Mouse (Mus musculus): ENCODE measurements around the gene Cts8. TPM values are rescaled to one million over a fixed set of nuclear protein-coding genes. Genes with fewer than 3 reads are reported as not detected.

Cts8 gene
- not detected in 2 replicates for polyA plus RNA-seq (2012; rRNA removed)

DNA sequence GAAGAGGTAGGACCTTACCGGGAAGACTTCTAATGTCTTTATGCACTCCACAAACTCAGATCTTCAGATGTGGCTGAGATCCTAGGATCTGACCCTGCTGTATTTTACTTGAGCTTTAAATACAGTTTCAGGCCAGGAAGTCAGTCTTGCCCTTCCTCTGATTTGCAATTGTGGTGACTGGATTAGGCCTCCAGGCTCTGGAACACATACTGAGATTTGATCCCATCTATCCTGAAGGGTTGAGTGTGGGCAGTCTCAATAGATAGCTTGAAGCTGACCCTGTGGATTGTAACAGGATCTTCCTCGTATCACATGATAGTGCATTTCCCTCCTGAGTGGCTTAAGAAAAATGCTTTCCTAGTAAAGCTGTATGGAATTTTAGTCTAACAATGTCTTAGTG lies at the start of gene Cts8:
Gene Cts8 (minus strand): TSS at position 101 of the 400 bp plus-strand sequence.
- no peak within 1 kb of the TSS for H3K4me3 ChIP-seq (ENCODE audit: insufficient read depth, low read depth, low read length)
- no peak within 1 kb of the TSS for H3K27ac ChIP-seq (ENCODE audit: insufficient read depth, low read depth, low read length)
- no peak for DNase-seq
- WGBS, result 82% methylated on average over 2 of the region's 2 CpGs
- no peaks in the 10 kb centered on the region for H3K4me1 ChIP-seq (ENCODE audit: control insufficient read depth, insufficient read depth, low read length)
- TF ChIP-seq CTCF (conservative IDR thresholded peaks at IDR 0.05; ENCODE audit: insufficient read depth, insufficient read length, low read depth, low read length) (no peak), POLR2A (IDR thresholded peaks at IDR 0.05; ENCODE audit: low read depth, low read length) (no peak)
- no peaks in the 10 kb centered on the region for H3K27me3 ChIP-seq (replicated peaks; ENCODE audit: control insufficient read depth, insufficient read depth, low read length)
- H3K36me3 ChIP-seq (ENCODE audit: control insufficient read depth, insufficient read depth, low read length), result no peaks in the 10 kb centered on the region

DNA sequence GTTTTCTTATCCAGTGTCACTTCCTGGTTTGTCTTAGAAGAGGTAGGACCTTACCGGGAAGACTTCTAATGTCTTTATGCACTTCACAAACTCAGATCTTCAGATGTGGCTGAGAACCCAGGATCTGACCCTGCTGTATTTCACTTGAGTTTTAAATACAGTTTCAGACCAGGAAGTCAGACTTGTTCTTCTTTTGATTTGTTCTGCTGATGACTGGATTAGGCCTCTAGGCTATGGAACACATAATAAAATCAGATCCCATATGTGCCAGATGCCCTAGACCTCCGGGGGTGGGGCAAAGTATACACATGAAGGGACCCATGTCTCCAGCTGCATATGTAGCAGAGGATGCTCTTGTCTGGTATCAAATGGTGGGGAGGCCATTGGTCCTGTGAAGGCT lies 33.6 kb upstream of the Cts8 start, which contains the start of gene Gm49398:
Gene Gm49398 (minus strand): TSS at position 101 of the 400 bp plus-strand sequence.
- no peak for DNase-seq
- WGBS, result 82% methylated on average over 2 of the region's 2 CpGs

DNA sequence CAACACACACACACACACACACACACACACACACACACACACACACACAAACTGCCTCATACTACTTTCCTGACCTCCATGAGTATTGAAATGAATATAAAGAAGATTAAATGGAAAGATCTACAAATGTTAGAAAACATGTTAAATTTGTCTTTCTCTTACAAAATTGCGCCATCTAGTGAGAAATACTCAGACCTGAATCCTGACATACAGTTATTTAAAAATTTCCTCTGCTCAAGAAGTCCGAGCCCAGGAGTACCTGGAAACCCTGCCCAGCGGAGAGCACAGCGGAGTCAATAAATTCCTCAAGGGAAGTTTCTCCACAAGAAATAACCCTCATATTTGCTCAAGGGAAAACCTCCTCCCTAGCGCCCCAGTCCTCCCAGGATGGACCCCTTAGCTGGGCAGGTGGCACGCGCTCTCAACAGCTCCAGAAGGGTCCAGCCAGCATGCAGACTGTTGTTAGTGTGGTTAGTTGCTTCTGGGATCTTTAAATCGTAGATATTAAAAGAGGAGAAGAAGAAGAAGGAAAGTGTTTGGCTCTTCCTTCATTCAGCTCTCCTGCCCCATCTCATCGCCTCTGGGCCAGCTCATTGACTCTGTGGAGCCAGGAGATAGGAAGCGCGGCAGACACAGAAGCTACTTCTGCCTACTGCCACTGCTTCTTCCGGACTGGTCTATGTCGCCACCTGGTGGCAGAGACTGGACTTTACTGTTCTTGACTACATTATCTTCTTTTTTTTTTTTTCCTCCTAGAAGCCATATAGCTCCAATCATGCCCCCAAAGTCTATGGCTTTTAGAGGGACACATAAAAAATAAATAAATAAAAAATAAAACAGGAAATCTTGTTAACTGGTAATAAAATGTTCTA lies 13.8 kb downstream of the Cts8 start:
- Histone ChIP-seq H3K27me3 (replicated peaks; ENCODE audit: control insufficient read depth, insufficient read depth, low read length) (no peaks in the 10 kb centered on the region), H3K36me3 (ENCODE audit: control insufficient read depth, insufficient read depth, low read length) (no peaks in the 10 kb centered on the region), H3K4me1 (ENCODE audit: control insufficient read depth, insufficient read depth, low read length) (no peaks in the 10 kb centered on the region), H3K4me3 (ENCODE audit: insufficient read depth, low read depth, low read length) (no peak overlapping the region), H3K27ac (ENCODE audit: insufficient read depth, low read depth, low read length) (no peak overlapping the region)
- TF ChIP-seq CTCF (conservative IDR thresholded peaks at IDR 0.05; ENCODE audit: insufficient read depth, insufficient read length, low read depth, low read length) (peak; percentile 69), POLR2A (IDR thresholded peaks at IDR 0.05; ENCODE audit: low read depth, low read length) (no peak)
- peak; percentile 56 for DNase-seq
- 54% methylated on average over 13 of the region's 13 CpGs for WGBS

More for the DNA sequence above, 33.6 kb upstream of the Cts8 start, which contains the start of gene Gm49398:
- Histone ChIP-seq H3K4me3 (ENCODE audit: insufficient read depth, low read depth, low read length) (no peak within 1 kb of the TSS), H3K27me3 (replicated peaks; ENCODE audit: control insufficient read depth, insufficient read depth, low read length) (no peaks in the 10 kb centered on the region), H3K4me1 (ENCODE audit: control insufficient read depth, insufficient read depth, low read length) (no peaks in the 10 kb centered on the region), H3K27ac (ENCODE audit: insufficient read depth, low read depth, low read length) (no peak within 1 kb of the TSS), H3K36me3 (ENCODE audit: control insufficient read depth, insufficient read depth, low read length) (no peaks in the 10 kb centered on the region)
- no peak for TF ChIP-seq POLR2A (IDR thresholded peaks at IDR 0.05; ENCODE audit: low read depth, low read length)
- TF ChIP-seq CTCF (conservative IDR thresholded peaks at IDR 0.05; ENCODE audit: insufficient read depth, insufficient read length, low read depth, low read length), result no peak

DNA sequence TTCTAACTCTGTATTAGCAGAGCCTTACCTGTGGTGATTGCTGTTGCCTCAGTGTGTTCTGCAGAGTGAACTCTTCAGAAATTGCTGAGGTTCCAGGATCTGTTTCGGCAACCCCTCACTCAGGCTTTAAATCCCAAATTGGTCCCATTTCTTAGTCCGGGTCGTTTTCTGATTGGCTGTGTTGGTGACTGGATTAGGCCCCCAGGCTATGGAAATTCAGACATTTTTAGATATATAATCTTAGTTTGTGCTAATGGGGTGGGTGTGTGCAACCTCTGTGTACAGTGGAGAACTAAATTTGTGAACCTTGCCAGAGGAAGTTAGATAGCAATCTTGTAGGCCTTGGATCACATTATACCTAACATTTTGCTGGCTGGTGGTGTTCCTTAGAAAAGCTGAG lies 51.8 kb downstream of the Cts8 start, which contains the start of gene Cts6:
Gene Cts6 (minus strand): TSS at position 101 of the 400 bp plus-strand sequence.
- H3K27ac ChIP-seq (ENCODE audit: insufficient read depth, low read depth, low read length), result no peak within 1 kb of the TSS
- H3K27me3 ChIP-seq (replicated peaks; ENCODE audit: control insufficient read depth, insufficient read depth, low read length), result no peaks in the 10 kb centered on the region
- 84% methylated on average over 3 of the region's 3 CpGs for WGBS
- no peaks in the 10 kb centered on the region for H3K4me1 ChIP-seq (ENCODE audit: control insufficient read depth, insufficient read depth, low read length)
- H3K36me3 ChIP-seq (ENCODE audit: control insufficient read depth, insufficient read depth, low read length), result no peaks in the 10 kb centered on the region
- no peak for TF ChIP-seq POLR2A (IDR thresholded peaks at IDR 0.05; ENCODE audit: low read depth, low read length)
- TF ChIP-seq CTCF (conservative IDR thresholded peaks at IDR 0.05; ENCODE audit: insufficient read depth, insufficient read length, low read depth, low read length), result no peak
- DNase-seq, result no peak
- H3K4me3 ChIP-seq (ENCODE audit: insufficient read depth, low read depth, low read length), result no peak within 1 kb of the TSS

Other genes with a start within 250 kb of the Cts8 start
- not detected in 2 replicates for gene Ctsj, start 249.4 kb downstream of the Cts8 start, polyA plus RNA-seq (2012; rRNA removed)
- gene Ctsq, start 214.7 kb downstream of the Cts8 start, polyA plus RNA-seq (2012; rRNA removed), result not detected in 2 replicates
- gene Ctsr, start 91.1 kb downstream of the Cts8 start, polyA plus RNA-seq (2012; rRNA removed), result not detected in 2 replicates
- gene Cts6, start 51.9 kb downstream of the Cts8 start, polyA plus RNA-seq (2012; rRNA removed), result not detected in 2 replicates
- not detected in 2 replicates for gene Gm49398, start 33.5 kb upstream of the Cts8 start, polyA plus RNA-seq (2012; rRNA removed)
- gene Cts7, start 102.8 kb upstream of the Cts8 start, polyA plus RNA-seq (2012; rRNA removed), result not detected in 2 replicates